Mouse (Mus musculus) right cerebral cortex, postnatal 10 days (tissue): ENCODE measurements around the gene Prune1.

Experiments
- DNase-seq, 2 experiments: peaks; one replicate each; pipeline ENCODE4 v3.0.0; 2021; ENCODE audit warnings: low spot score in 2 of 2

Gene Prune1

GRCm38 (mm10) chr3:95237541-95238099, 44.3 kb downstream of the Prune1 start:
- no peak for DNase-seq

GRCm38 (mm10) chr3:95235386-95236301, 46.2 kb downstream of the Prune1 start:
- DNase-seq = no peak

GRCm38 (mm10) chr3:95233303-95233980, 48.4 kb downstream of the Prune1 start:
- DNase-seq = no peak

- DNase-seq = no peak
These were observed 49.1 kb downstream of the Prune1 start for GRCm38 (mm10) chr3:95232771-95233170.

- DNase-seq = no peak
These were observed 50.3 kb downstream of the Prune1 start, which contains the start of gene Mllt11 for GRCm38 (mm10) chr3:95231298-95232221. Gene Mllt11, minus strand, starts transcription at chr3:95232171.

GRCm38 (mm10) chr3:95230495-95231297, 51.2 kb downstream of the Prune1 start:
- no peak for DNase-seq

GRCm38 (mm10) chr3:95229781-95230494, 51.9 kb downstream of the Prune1 start:
- DNase-seq = peak; percentile 76 to 82

GRCm38 (mm10) chr3:95228894-95229780, 52.7 kb downstream of the Prune1 start:
- peak; percentile 87 to 92 for DNase-seq

GRCm38 (mm10) chr3:95228148-95228893, 53.6 kb downstream of the Prune1 start, which contains the start of gene Cdc42se1:
Gene Cdc42se1, plus strand, starts transcription at chr3:95228732.
- DNase-seq = peak; percentile 96

- no peak for DNase-seq
These were observed 54.7 kb downstream of the Prune1 start for GRCm38 (mm10) chr3:95227214-95227613.

- no peak for DNase-seq
These were observed 57.6 kb downstream of the Prune1 start for GRCm38 (mm10) chr3:95224295-95224694.

- DNase-seq = no peak
These were observed 58.8 kb downstream of the Prune1 start for GRCm38 (mm10) chr3:95223041-95223440.

- DNase-seq = no peak
These were observed 63.3 kb downstream of the Prune1 start for GRCm38 (mm10) chr3:95218466-95219137.

GRCm38 (mm10) chr3:95217255-95218134, 64.4 kb downstream of the Prune1 start, which contains the start of gene Gabpb2:
Gene Gabpb2, minus strand, starts transcription at chr3:95217916.
- DNase-seq = peak; percentile 91 to 94

- DNase-seq = no peak
These were observed 65.1 kb downstream of the Prune1 start for GRCm38 (mm10) chr3:95216655-95217254.

- no peak for DNase-seq
These were observed 68.3 kb downstream of the Prune1 start for GRCm38 (mm10) chr3:95213609-95213975.
